Mouse (Mus musculus): ENCODE measurements around the gene Slc45a1.

DNA sequence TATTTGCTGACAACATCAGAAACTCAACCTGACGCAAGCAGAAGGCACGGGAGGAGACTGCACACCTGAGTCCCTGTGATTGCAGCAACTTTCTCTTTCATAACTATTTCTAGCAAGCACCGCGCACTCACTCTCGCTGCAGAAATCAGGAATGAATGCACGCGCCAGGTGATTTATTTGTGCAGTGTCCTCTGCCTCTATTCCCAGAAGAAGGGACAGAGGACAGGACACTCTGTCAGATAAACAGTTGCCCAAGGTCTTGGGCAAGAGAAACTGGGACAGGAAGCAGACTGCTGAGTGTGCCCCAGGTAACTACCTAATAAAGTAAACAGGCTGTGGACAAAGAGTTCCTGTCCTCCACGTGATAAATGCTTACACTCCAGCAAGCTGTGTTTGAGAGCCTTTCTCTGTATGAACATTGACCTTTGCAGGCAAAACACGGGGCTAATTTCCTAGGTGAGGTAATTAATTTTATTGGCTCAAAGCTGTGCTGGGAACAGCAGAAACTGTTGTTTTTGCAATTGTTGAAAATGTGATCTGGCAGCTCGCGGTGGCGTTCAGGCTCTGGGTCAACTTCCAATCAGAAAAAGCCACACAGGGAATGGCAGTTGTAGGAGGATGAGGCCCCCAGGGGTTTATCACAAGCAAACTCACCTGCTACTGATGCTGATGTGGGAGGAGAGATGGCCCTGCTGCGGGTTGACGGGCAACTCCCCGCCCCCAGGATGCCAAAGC lies 33.2 kb upstream of the Slc45a1 start:
- TF ChIP-seq CTCF (IDR thresholded peaks at IDR 0.05; ENCODE audit: control insufficient read depth, insufficient read depth, low read length) (no peak), POLR2A (IDR thresholded peaks at IDR 0.05; ENCODE audit: borderline replicate concordance, control insufficient read depth, low read depth, low read length) (no peak)
